Mouse (Mus musculus) liver, embryonic 14.5 days (tissue): ENCODE measurements around the gene Gm20765.

ENCODE experiments used
- CTCF ChIP-seq: IDR thresholded peaks from 2 replicates; pipeline ENCODE4 v1.5.1; 2016; ENCODE audit warnings: antibody characterized with exemption, low read depth, control low read depth
- EP300 ChIP-seq: IDR thresholded peaks from 2 replicates; pipeline ENCODE4 v1.6.1; 2016; ENCODE audit warnings: antibody characterized with exemption, low read depth

- no peak for TF ChIP-seq CTCF
- TF ChIP-seq EP300 = no peak
Measured at GRCm38 (mm10) chr10:104220303-104221021, 35.1 kb downstream of the Gm20765 start.
